Mouse (Mus musculus): ENCODE measurements around the gene Hip1r. TPM values are rescaled to one million over a fixed set of nuclear protein-coding genes. Genes with fewer than 3 reads are reported as not detected.

Hip1r gene
- polyA plus RNA-seq, 1 experiment from 2014 or later, result 4.2 TPM

DNA sequence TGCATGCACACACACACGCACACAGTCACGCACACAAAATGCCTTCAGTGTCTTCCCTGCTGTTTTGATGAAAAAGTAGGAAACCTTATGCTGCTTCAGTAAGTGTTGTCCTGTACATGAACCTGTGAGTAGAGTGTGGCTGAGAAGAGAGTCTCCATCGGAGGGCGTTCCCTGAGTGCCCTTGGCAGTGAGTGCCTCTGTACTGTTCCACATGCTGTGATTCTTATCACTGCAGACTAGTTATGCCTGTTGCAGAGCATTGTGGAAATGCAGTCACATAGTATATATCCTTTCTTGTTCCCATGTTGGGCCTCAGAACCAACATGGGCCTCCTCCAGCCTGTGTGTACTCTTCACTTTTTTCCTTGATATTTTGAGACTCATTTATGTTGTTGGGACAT lies 9.2 kb upstream of the Hip1r start:
- Histone ChIP-seq H3K9me3 (ENCODE audit: control insufficient read depth, low read length) (no peaks in the 10 kb centered on the region), H3K4me3 (ENCODE audit: low read depth, low read length) (no peak overlapping the region), H3K4me2 (ENCODE audit: low read depth, severe bottlenecking) (no peak overlapping the region), H3K4me1 (ENCODE audit: control insufficient read depth, insufficient read depth, low read length) (no peaks in the 10 kb centered on the region), H3K27me3 (ENCODE audit: control insufficient read depth, insufficient read depth, low read length) (no peaks in the 10 kb centered on the region), H3K27ac (replicated peaks; ENCODE audit: low read depth, low read length) (no peak overlapping the region), H3K36me3 (ENCODE audit: control insufficient read depth, insufficient read depth, low read length) (no peaks in the 10 kb centered on the region), H3K9ac (ENCODE audit: low read length) (no peak overlapping the region)
- no peak for ATAC-seq (ENCODE audit: insufficient number of reproducible peaks, low FRiP score, low TSS enrichment, low read depth)
- DNase-seq (ENCODE audit: low spot score), result no peak
- WGBS, result 91% methylated on average over 4 of the region's 4 CpGs

DNA sequence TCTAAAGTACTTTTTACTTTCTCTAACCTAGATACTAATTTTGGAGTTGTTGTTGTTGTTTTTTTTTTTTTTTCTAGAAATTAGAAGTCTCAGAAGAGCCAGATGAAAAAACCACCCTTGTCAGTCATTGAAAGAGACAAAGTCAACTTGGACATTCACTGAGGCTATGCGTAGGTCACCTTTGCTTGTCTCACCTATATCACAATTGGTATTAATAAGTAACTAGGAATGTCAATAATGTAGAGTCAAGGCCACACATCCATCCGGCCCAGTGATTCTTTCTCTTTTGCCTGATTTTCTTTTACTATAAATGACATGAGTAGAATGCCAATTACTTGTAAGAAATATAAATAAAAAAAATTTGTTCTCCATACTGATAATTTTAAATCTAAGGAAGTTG lies 6.7 kb upstream of the Hip1r start:
- Histone ChIP-seq H3K36me3 (ENCODE audit: control insufficient read depth, insufficient read depth, low read length) (no peaks in the 10 kb centered on the region), H3K4me3 (ENCODE audit: low read depth, low read length) (no peak overlapping the region), H3K9ac (ENCODE audit: low read length) (no peak overlapping the region), H3K27ac (replicated peaks; ENCODE audit: low read depth, low read length) (no peak overlapping the region), H3K4me1 (ENCODE audit: control insufficient read depth, insufficient read depth, low read length) (no peaks in the 10 kb centered on the region), H3K9me3 (ENCODE audit: control insufficient read depth, low read length) (no peaks in the 10 kb centered on the region), H3K27me3 (ENCODE audit: control insufficient read depth, insufficient read depth, low read length) (no peaks in the 10 kb centered on the region), H3K4me2 (ENCODE audit: low read depth, severe bottlenecking) (no peak overlapping the region)
- DNase-seq (ENCODE audit: low spot score), result no peak
- ATAC-seq (ENCODE audit: insufficient number of reproducible peaks, low FRiP score, low TSS enrichment, low read depth), result no peak
- 97% methylated on average over 2 of the region's 2 CpGs for WGBS

DNA sequence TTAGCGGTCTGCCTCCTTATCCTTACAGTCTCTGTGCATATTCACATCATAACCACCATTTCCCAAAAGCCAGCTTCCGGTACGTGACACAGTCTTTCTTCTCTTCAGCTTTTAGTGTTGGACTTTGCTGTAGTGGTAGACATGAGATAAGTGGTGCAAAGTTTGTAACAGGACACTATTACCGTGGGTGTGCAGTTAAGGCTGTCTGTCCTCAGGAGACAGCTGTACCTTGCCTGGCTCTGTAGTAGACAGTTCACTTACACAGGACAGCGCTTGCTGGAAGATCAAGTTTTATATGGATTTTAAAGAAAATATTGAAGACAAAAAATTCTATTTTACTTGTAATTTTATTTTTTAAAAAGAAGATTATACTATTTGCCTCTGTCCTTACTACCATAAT lies 5.0 kb upstream of the Hip1r start:
- ATAC-seq (ENCODE audit: insufficient number of reproducible peaks, low FRiP score, low TSS enrichment, low read depth) (no peak), DNase-seq (ENCODE audit: low spot score) (no peak)
- Histone ChIP-seq H3K36me3 (ENCODE audit: control insufficient read depth, insufficient read depth, low read length) (no peaks in the 10 kb centered on the region), H3K27me3 (ENCODE audit: control insufficient read depth, insufficient read depth, low read length) (peaks cover 5% of the 10 kb centered on the region; the same call in 1 of the 2 replicates), H3K9me3 (ENCODE audit: control insufficient read depth, low read length) (no peaks in the 10 kb centered on the region), H3K4me2 (ENCODE audit: low read depth, severe bottlenecking) (no peak overlapping the region), H3K4me1 (ENCODE audit: control insufficient read depth, insufficient read depth, low read length) (no peaks in the 10 kb centered on the region), H3K9ac (ENCODE audit: low read length) (no peak overlapping the region), H3K4me3 (ENCODE audit: low read depth, low read length) (no peak overlapping the region), H3K27ac (replicated peaks; ENCODE audit: low read depth, low read length) (no peak overlapping the region)
- WGBS, result 79% methylated on average over 5 of the region's 5 CpGs

DNA sequence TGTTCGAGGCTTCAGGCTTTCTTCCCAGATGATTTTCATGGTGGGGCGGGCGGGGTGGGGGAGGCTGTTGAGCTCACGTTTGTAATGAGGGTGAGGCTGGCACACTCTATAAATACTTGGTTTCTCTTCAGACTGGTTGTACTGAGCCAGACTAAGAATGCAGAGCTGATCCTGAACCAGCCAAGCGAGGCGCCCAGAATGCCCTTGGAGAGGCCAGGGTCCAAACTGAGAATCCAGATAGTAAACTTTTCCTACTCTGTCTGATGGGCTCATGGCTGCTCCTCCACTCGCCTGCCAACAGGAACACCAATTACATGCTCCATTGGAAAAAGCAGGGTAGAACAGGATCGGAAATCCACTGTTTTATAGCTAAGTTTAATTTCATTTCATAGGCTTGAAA lies 4.2 kb upstream of the Hip1r start:
- DNase-seq (ENCODE audit: low spot score), result no peak
- Histone ChIP-seq H3K36me3 (ENCODE audit: control insufficient read depth, insufficient read depth, low read length) (no peaks in the 10 kb centered on the region), H3K9me3 (ENCODE audit: control insufficient read depth, low read length) (no peaks in the 10 kb centered on the region), H3K9ac (ENCODE audit: low read length) (no peak overlapping the region), H3K4me3 (ENCODE audit: low read depth, low read length) (no peak overlapping the region), H3K4me1 (ENCODE audit: control insufficient read depth, insufficient read depth, low read length) (no peaks in the 10 kb centered on the region), H3K27ac (replicated peaks; ENCODE audit: low read depth, low read length) (no peak overlapping the region), H3K27me3 (ENCODE audit: control insufficient read depth, insufficient read depth, low read length) (peaks cover 5% of the 10 kb centered on the region; the same call in 1 of the 2 replicates), H3K4me2 (ENCODE audit: low read depth, severe bottlenecking) (no peak overlapping the region)
- 79% methylated on average over 8 of the region's 8 CpGs for whole genome bisulfite sequencing
- ATAC-seq (ENCODE audit: insufficient number of reproducible peaks, low FRiP score, low TSS enrichment, low read depth), result no peak

DNA sequence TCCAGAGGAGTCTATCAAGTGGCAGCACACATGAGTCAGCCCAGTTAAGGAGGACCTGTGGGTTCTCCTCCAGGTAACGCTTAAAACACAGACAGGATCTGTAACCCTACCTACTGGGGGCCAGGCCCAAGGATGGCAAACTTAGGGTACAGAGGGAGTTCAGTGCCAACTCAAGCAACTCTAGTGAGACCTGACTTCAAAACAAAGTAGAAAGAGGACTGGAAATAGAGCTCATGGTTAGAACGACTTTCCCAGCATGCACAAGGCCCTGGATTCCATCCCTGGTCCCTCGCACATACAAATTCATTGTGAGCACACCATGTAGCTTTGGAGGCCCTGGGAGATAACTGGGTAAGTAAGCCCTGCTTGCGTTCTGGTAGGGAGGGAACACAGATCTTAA lies 2.9 kb upstream of the Hip1r start:
- Histone ChIP-seq H3K4me2 (ENCODE audit: low read depth, severe bottlenecking) (no peak overlapping the region), H3K9ac (ENCODE audit: low read length) (no peak overlapping the region), H3K9me3 (ENCODE audit: control insufficient read depth, low read length) (no peaks in the 10 kb centered on the region), H3K4me1 (ENCODE audit: control insufficient read depth, insufficient read depth, low read length) (no peaks in the 10 kb centered on the region), H3K4me3 (ENCODE audit: low read depth, low read length) (no peak overlapping the region), H3K27me3 (ENCODE audit: control insufficient read depth, insufficient read depth, low read length) (peaks cover 5% of the 10 kb centered on the region; the same call in 1 of the 2 replicates), H3K27ac (replicated peaks; ENCODE audit: low read depth, low read length) (no peak overlapping the region), H3K36me3 (ENCODE audit: control insufficient read depth, insufficient read depth, low read length) (no peaks in the 10 kb centered on the region)
- ATAC-seq (ENCODE audit: insufficient number of reproducible peaks, low FRiP score, low TSS enrichment, low read depth), result no peak
- DNase-seq (ENCODE audit: low spot score), result no peak
- 84% methylated on average over 4 of the region's 4 CpGs for WGBS

DNA sequence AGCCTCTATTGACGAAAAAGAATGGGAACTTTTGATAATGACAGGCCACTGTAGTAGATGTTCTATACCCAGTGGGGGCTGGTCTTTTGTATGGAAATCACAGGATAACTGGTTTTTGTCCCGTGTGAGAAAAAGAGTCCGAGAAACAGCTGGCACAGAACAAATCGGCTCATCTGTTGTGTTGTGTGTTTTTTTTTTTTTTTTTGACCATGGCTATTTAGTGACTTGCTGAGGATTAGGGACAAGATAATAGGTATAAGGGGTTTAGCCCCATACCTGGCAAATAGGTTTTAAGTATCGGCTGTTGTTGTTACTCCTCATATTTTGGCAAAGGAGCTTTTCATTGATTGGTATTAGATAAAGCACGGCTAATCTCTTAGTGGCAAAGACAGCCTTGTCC lies 975 bp upstream of the Hip1r start:
- H3K4me3 ChIP-seq (ENCODE audit: low read depth, low read length), result no peak overlapping the region
- 85% methylated on average over 6 of the region's 6 CpGs for WGBS
- peaks cover 5% of the 10 kb centered on the region for H3K4me1 ChIP-seq (ENCODE audit: control insufficient read depth, insufficient read depth, low read length)
- peaks cover 5% of the 10 kb centered on the region; the same call in 1 of the 2 replicates for H3K27me3 ChIP-seq (ENCODE audit: control insufficient read depth, insufficient read depth, low read length)
- H3K36me3 ChIP-seq (ENCODE audit: control insufficient read depth, insufficient read depth, low read length), result no peaks in the 10 kb centered on the region
- no peaks in the 10 kb centered on the region for H3K9me3 ChIP-seq (ENCODE audit: control insufficient read depth, low read length)
- no peak for ATAC-seq (ENCODE audit: insufficient number of reproducible peaks, low FRiP score, low TSS enrichment, low read depth)
- H3K9ac ChIP-seq (ENCODE audit: low read length), result no peak overlapping the region
- no peak overlapping the region for H3K4me2 ChIP-seq (ENCODE audit: low read depth, severe bottlenecking)
- no peak overlapping the region for H3K27ac ChIP-seq (replicated peaks; ENCODE audit: low read depth, low read length)
- no peak for DNase-seq (ENCODE audit: low spot score)

DNA sequence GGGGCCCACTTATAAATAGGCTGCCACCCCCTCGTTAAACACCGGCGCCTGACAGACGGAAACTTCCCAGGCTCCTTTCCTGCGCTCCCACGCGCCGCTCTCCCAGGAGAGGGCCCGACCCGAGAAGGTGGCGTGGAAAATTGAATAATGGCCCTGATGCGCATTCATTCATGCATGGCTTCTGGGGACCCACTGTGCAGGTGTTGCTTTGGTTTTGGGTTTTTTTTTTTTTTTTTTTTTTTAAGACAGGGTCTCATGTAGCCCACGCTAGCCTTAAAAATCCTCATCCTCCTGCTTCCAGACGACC lies 704 bp downstream of the Hip1r start:
- H3K4me1 ChIP-seq (ENCODE audit: control insufficient read depth, insufficient read depth, low read length), result peaks cover 6% of the 10 kb centered on the region
- H3K36me3 ChIP-seq (ENCODE audit: control insufficient read depth, insufficient read depth, low read length), result no peaks in the 10 kb centered on the region
- H3K27me3 ChIP-seq (ENCODE audit: control insufficient read depth, insufficient read depth, low read length), result peaks cover 5% of the 10 kb centered on the region; the same call in 1 of the 2 replicates
- ATAC-seq (ENCODE audit: insufficient number of reproducible peaks, low FRiP score, low TSS enrichment, low read depth), result no peak
- no peak overlapping the region for H3K9ac ChIP-seq (ENCODE audit: low read length)
- H3K4me3 ChIP-seq (ENCODE audit: low read depth, low read length), result peak overlapping the region; percentile 63
- H3K9me3 ChIP-seq (ENCODE audit: control insufficient read depth, low read length), result no peaks in the 10 kb centered on the region
- H3K27ac ChIP-seq (replicated peaks; ENCODE audit: low read depth, low read length), result no peak overlapping the region
- WGBS, result 0% methylated on average over 14 of the region's 14 CpGs
- H3K4me2 ChIP-seq (ENCODE audit: low read depth, severe bottlenecking), result peak overlapping the region; percentile 79
- no peak for DNase-seq (ENCODE audit: low spot score)

DNA sequence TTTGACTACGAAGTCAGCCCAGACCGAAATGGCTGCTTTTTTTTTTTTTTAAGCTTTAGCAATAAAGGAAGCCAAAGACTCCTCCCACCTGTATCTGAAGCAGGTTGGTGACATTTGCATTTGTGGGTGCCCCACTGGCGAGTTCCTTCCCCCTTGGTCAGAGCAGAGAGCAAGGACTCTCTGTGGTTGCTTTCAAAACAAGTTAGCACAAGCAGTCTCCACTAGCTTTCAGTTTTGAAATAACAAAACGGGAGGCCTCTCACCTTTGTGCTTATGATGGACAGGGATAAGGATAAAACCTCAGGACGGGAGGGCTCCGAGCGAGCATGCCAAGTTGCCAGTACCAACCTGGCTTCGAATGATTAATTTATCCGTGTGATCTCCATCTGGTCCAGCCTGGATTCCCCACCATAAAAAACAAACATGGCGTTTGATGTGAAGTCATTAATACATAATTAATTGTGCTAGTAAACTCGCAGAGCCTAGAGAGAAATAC lies 1.2 kb downstream of the Hip1r start:
- Histone ChIP-seq H3K36me3 (ENCODE audit: control insufficient read depth, insufficient read depth, low read length) (no peaks in the 10 kb centered on the region), H3K9ac (ENCODE audit: low read length) (no peak overlapping the region), H3K4me2 (ENCODE audit: low read depth, severe bottlenecking) (peak overlapping the region; percentile 79), H3K27me3 (ENCODE audit: control insufficient read depth, insufficient read depth, low read length) (peaks cover 5% of the 10 kb centered on the region; the same call in 1 of the 2 replicates), H3K4me3 (ENCODE audit: low read depth, low read length) (peak overlapping the region; percentile 63), H3K27ac (replicated peaks; ENCODE audit: low read depth, low read length) (no peak overlapping the region), H3K9me3 (ENCODE audit: control insufficient read depth, low read length) (no peaks in the 10 kb centered on the region), H3K4me1 (ENCODE audit: control insufficient read depth, insufficient read depth, low read length) (peaks cover 8% of the 10 kb centered on the region)
- ATAC-seq (ENCODE audit: insufficient number of reproducible peaks, low FRiP score, low TSS enrichment, low read depth), result no peak
- 28% methylated on average over 11 of the region's 11 CpGs for WGBS
- no peak for DNase-seq (ENCODE audit: low spot score)

DNA sequence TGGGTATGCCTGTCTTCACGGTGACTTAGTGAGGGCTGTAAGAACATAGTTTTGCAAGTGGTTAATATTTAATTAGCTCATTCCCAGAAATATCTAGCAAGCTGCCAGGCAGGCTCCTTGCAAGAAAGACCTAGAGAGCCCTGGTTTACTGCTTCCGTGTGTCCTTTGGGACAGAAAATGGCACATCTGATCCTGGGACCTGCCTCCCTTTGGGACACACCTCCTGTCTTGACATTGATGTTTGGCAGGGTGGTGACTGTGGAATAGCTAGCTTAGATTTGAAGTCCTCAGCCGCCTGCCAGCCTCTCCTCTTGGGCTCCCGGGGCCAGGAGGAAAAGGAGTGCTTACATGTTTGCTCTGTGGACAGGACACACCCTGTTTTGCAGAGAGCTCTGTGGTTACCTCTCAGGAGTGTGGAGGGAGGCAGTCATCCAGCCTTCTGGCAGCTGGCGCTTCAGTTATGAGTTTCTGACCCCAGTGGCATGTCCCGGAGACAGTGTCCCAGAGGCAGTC lies 2.3 kb downstream of the Hip1r start:
- Histone ChIP-seq H3K4me2 (ENCODE audit: low read depth, severe bottlenecking) (no peak overlapping the region), H3K4me3 (ENCODE audit: low read depth, low read length) (no peak overlapping the region), H3K36me3 (ENCODE audit: control insufficient read depth, insufficient read depth, low read length) (no peaks in the 10 kb centered on the region), H3K9me3 (ENCODE audit: control insufficient read depth, low read length) (no peaks in the 10 kb centered on the region), H3K27me3 (ENCODE audit: control insufficient read depth, insufficient read depth, low read length) (peaks cover 5% of the 10 kb centered on the region; the same call in 1 of the 2 replicates), H3K9ac (ENCODE audit: low read length) (no peak overlapping the region), H3K4me1 (ENCODE audit: control insufficient read depth, insufficient read depth, low read length) (peaks cover 8% of the 10 kb centered on the region), H3K27ac (replicated peaks; ENCODE audit: low read depth, low read length) (no peak overlapping the region)
- WGBS, result 65% methylated on average over 6 of the region's 6 CpGs
- no peak for ATAC-seq (ENCODE audit: insufficient number of reproducible peaks, low FRiP score, low TSS enrichment, low read depth)
- no peak for DNase-seq (ENCODE audit: low spot score)

Measured in limb, embryonic 11.5 days (tissue).